Mouse (Mus musculus) Patski (cell line): Measurements from ENCODE around the gene Lce3c. TPM values are rescaled to one million over a fixed set of nuclear protein-coding genes. Genes with fewer than 3 reads are reported as not detected.
A peak's percentile ranks its signal among the peaks of the same experiment; 100 is the strongest.

ENCODE experiments used
- ATAC-seq: fragments of 100-300 bp; one replicate; pipeline ENCODE4 v1.8.0; 2021
- CTCF ChIA-PET: fragments of 350-600 bp; sonication (Branson Sonifier 250); formaldehyde crosslinking; loops from one replicate; lab custom pipeline; 2022; ENCODE audit warnings: inconsistent platforms; lab: Charles Lee
- POLR2A ChIA-PET: fragments of 350-600 bp; sonication (Branson Sonifier 250); formaldehyde crosslinking; loops from one replicate; lab custom pipeline; 2022; ENCODE audit warnings: antibody characterized with exemption, inconsistent platforms; lab: Charles Lee
- DNase-seq: peaks from one replicate; pipeline ENCODE4 v3.0.0-alpha.2; 2011; ENCODE audit warnings: low read depth, low spot score
- H3K27me3 ChIP-seq: fragments of 371-371 bp; one replicate; pipeline ENCODE4 v1.5.1; 2021
- CTCF ChIP-seq: fragments of 100-300 bp; IDR thresholded peaks from one replicate; pipeline ENCODE4 v1.5.1; 2021
- in situ Hi-C: fragments of 300-500 bp; cut with MboI; formaldehyde crosslinking; loops from 3 replicates; pipeline ENCODE4 v1.11.1; 2018; ENCODE audit warnings: low pct_unique_long_range_greater_than_20kb, mixed read lengths
- polyA plus RNA-seq: library from polyadenylated mRNA; unstranded; gene quantifications from one replicate; pipeline ENCODE4 v1.2.3, GENCODE M21; 2021

The Lce3c gene
- polyA plus RNA-seq, result 2.1 TPM

- ChIA-PET POLR2A (interaction anchor here (0.7 kb wide), 1 partner anchor 74 kb away, joined by 4 read pairs; the partner anchor contains the start of gene 2310050C09Rik), CTCF (interaction anchor here (1.0 to 1.9 kb wide), 3 partner anchors 19 to 87 kb away, joined by 3 to 5 read pairs (median 4); no protein-coding TSS in a partner anchor)
- DNase-seq, result no peak
- ATAC-seq, result peak; percentile 44
- in situ Hi-C loops, result no loop called here
- peaks cover 11% of the 10 kb centered on the region for H3K27me3 ChIP-seq
- no peak for TF ChIP-seq CTCF
Measured at GRCm38 (mm10) chr3:92944186-92944585, at the start of gene Lce3c. Gene Lce3c, plus strand, starts transcription at chr3:92944486.

- DNase-seq (no peak), ATAC-seq (no peak)
- peaks cover 22% of the 10 kb centered on the region for H3K27me3 ChIP-seq
- ChIA-PET CTCF (interaction anchor here (2.6 kb wide), 1 partner anchor 12 kb away, joined by 13 read pairs; no protein-coding TSS in a partner anchor), POLR2A (no interaction called here)
- TF ChIP-seq CTCF, result no peak
- in situ Hi-C loops, result no loop called here
Measured at GRCm38 (mm10) chr3:92894489-92894888, 49.8 kb upstream of the Lce3c start.

GRCm38 (mm10) chr3:92902992-92903391 lies 41.3 kb upstream of the Lce3c start:
- ChIA-PET POLR2A (no interaction called here), CTCF (interaction anchor here (1.1 to 9.3 kb wide), 6 partner anchors 10 to 753 kb away, joined by 3 to 123 read pairs (median 5); partner anchors contain the start of gene Crct1)
- DNase-seq (no peak), ATAC-seq (peak; percentile 63)
- H3K27me3 ChIP-seq, result peaks cover 38% of the 10 kb centered on the region
- in situ Hi-C loops, result no loop called here
- TF ChIP-seq CTCF, result peak; percentile 86

- ATAC-seq (no peak), DNase-seq (no peak)
- ChIA-PET POLR2A (no interaction called here), CTCF (interaction anchor here (0.9 to 9.3 kb wide), 9 partner anchors 11 to 754 kb away, joined by 3 to 123 read pairs (median 4); no protein-coding TSS in a partner anchor)
- in situ Hi-C loops, result no loop called here
- TF ChIP-seq CTCF, result peak; percentile 45
- H3K27me3 ChIP-seq, result peaks cover 35% of the 10 kb centered on the region
Measured at GRCm38 (mm10) chr3:92903640-92904039, 40.6 kb upstream of the Lce3c start.

- CTCF ChIA-PET, result interaction anchor here (1.8 to 9.3 kb wide), 3 partner anchors 15 to 755 kb away, joined by 5 to 123 read pairs (median 20); no protein-coding TSS in a partner anchor
- no peak for TF ChIP-seq CTCF
- peaks cover 35% of the 10 kb centered on the region for H3K27me3 ChIP-seq
- in situ Hi-C loops, result no loop called here
- ATAC-seq (no peak), DNase-seq (no peak)
- POLR2A ChIA-PET, result interaction anchor here (0.7 kb wide), 1 partner anchor 11 kb away, joined by 3 read pairs; no protein-coding TSS in a partner anchor
Measured at GRCm38 (mm10) chr3:92905182-92905581, 39.1 kb upstream of the Lce3c start.

- ChIA-PET CTCF (interaction anchor here (0.6 to 9.3 kb wide), 17 partner anchors 9 to 132 kb away, joined by 3 to 123 read pairs (median 4); partner anchors contain the start of gene Lce3c), POLR2A (no interaction called here)
- in situ Hi-C loops, result no loop called here
- DNase-seq (no peak), ATAC-seq (peak; percentile 48)
- peaks cover 36% of the 10 kb centered on the region for H3K27me3 ChIP-seq
- TF ChIP-seq CTCF, result peak; percentile 89
Measured at GRCm38 (mm10) chr3:92907571-92907970, 36.7 kb upstream of the Lce3c start.

- no peak for DNase-seq
- POLR2A ChIA-PET, result no interaction called here
- CTCF ChIA-PET, result interaction anchor here (0.6 to 9.3 kb wide), 7 partner anchors 13 to 109 kb away, joined by 3 to 80 read pairs (median 7); no protein-coding TSS in a partner anchor
- peaks cover 33% of the 10 kb centered on the region for H3K27me3 ChIP-seq
- ATAC-seq, result peak; percentile 92
- TF ChIP-seq CTCF, result peak; percentile 84
- in situ Hi-C loops, result no loop called here
Measured at GRCm38 (mm10) chr3:92920364-92920763, 23.9 kb upstream of the Lce3c start.

- peaks cover 18% of the 10 kb centered on the region for H3K27me3 ChIP-seq
- CTCF ChIA-PET, result interaction anchor here (9.3 kb wide), 1 partner anchor 104 kb away, joined by 80 read pairs; no protein-coding TSS in a partner anchor
- no peak for DNase-seq
- in situ Hi-C loops, result loop anchor here (5.0 kb wide), 1 partner anchor 71 kb away; no protein-coding TSS in a partner anchor
- POLR2A ChIA-PET, result no interaction called here
- no peak for TF ChIP-seq CTCF
- no peak for ATAC-seq
Measured at GRCm38 (mm10) chr3:92926130-92926529, 18.2 kb upstream of the Lce3c start, which contains the start of gene Lce3a. Gene Lce3a, minus strand, starts transcription at chr3:92926230.

- ChIA-PET CTCF (interaction anchor here (1.8 kb wide), 1 partner anchor 25 kb away, joined by 6 read pairs; no protein-coding TSS in a partner anchor), POLR2A (no interaction called here)
- in situ Hi-C loops, result no loop called here
- no peak for TF ChIP-seq CTCF
- ATAC-seq (no peak), DNase-seq (no peak)
- peaks cover 10% of the 10 kb centered on the region for H3K27me3 ChIP-seq
Measured at GRCm38 (mm10) chr3:92932679-92933078, 11.6 kb upstream of the Lce3c start, which contains the start of gene Lce3b. Gene Lce3b, plus strand, starts transcription at chr3:92932979.

- no peak for ATAC-seq
- in situ Hi-C loops, result no loop called here
- ChIA-PET CTCF (no interaction called here), POLR2A (no interaction called here)
- no peak for TF ChIP-seq CTCF
- DNase-seq, result no peak
- peaks cover 29% of the 10 kb centered on the region for H3K27me3 ChIP-seq
Measured at GRCm38 (mm10) chr3:92957090-92957489, 12.8 kb downstream of the Lce3c start, which contains the start of gene Lce3d. Gene Lce3d, plus strand, starts transcription at chr3:92957390.

- CTCF ChIA-PET, result interaction anchor here (1.2 to 3.1 kb wide), 2 partner anchors 17 to 64 kb away, joined by 3 to 9 read pairs; no protein-coding TSS in a partner anchor
- in situ Hi-C loops, result no loop called here
- DNase-seq (no peak), ATAC-seq (no peak)
- peaks cover 21% of the 10 kb centered on the region for H3K27me3 ChIP-seq
- POLR2A ChIA-PET, result no interaction called here
- TF ChIP-seq CTCF, result no peak
Measured at GRCm38 (mm10) chr3:92966761-92967160, 22.5 kb downstream of the Lce3c start, which contains the start of gene Lce3e. Gene Lce3e, plus strand, starts transcription at chr3:92967061.
